Mouse (Mus musculus) myocyte (in vitro differentiated cells): ENCODE data around the gene Fgf7. TPM values are rescaled to one million over a fixed set of nuclear protein-coding genes. Genes with fewer than 3 reads are reported as not detected.

Source experiments
- H3K27me3 ChIP-seq: one replicate; pipeline ENCODE4 v1.6.1; 2011; ENCODE audit not compliant: control insufficient read depth, insufficient read depth, insufficient read length
- H3K36me3 ChIP-seq: one replicate; pipeline ENCODE4 v1.6.1; 2011; ENCODE audit not compliant: control insufficient read depth, insufficient read depth
- H3K4me2 ChIP-seq: one replicate; pipeline ENCODE4 v1.6.1; 2011; ENCODE audit warnings: low read depth, control low read depth
- H3K4me3 ChIP-seq: one replicate; pipeline ENCODE4 v1.5.1; 2011; ENCODE audit warnings: mild to moderate bottlenecking, control low read depth, moderate library complexity
- H3K79me2 ChIP-seq: one replicate; pipeline ENCODE4 v1.6.1; 2011; ENCODE audit not compliant: control insufficient read depth, insufficient read depth
- H3ac ChIP-seq: one replicate; pipeline ENCODE4 v1.6.1; 2011; ENCODE audit not compliant: control insufficient read depth, insufficient read length
- CEBPB ChIP-seq: IDR thresholded peaks from 2 replicates; pipeline ENCODE4 v1.6.1; 2011; ENCODE audit warnings: mild to moderate bottlenecking, moderate library complexity; ENCODE audit not compliant: poor library complexity, insufficient read depth, severe bottlenecking
- E2F4 ChIP-seq: IDR thresholded peaks from one replicate; pipeline ENCODE4 v1.6.1; 2011; ENCODE audit warnings: mild to moderate bottlenecking, control low read depth, moderate library complexity; ENCODE audit not compliant: insufficient read depth
- MAX ChIP-seq: IDR thresholded peaks from one replicate; pipeline ENCODE4 v1.6.1; 2011; ENCODE audit warnings: low read depth, mild to moderate bottlenecking, control low read depth
- MYOD1 ChIP-seq, 3 experiments: IDR thresholded peaks; one replicate each; pipeline ENCODE4 v1.6.1; 2011; ENCODE audit warnings: control low read depth in 2 of 3, low read depth in 2 of 3, mild to moderate bottlenecking in 2 of 3, moderate library complexity in 1 of 3; ENCODE audit not compliant: insufficient read length in 2 of 3, control insufficient read depth in 1 of 3
- MYOG ChIP-seq, 3 experiments: IDR thresholded peaks; one replicate each; pipeline ENCODE4 v1.6.1; 2011; ENCODE audit warnings: control low read depth in 2 of 3, low read depth in 2 of 3, mild to moderate bottlenecking in 2 of 3; ENCODE audit not compliant: insufficient read length in 2 of 3, control insufficient read depth in 1 of 3, insufficient read depth in 1 of 3
- POLR2A ChIP-seq: IDR thresholded peaks from one replicate; pipeline ENCODE4 v1.6.1; 2011; ENCODE audit warnings: low read depth, mild to moderate bottlenecking, control low read depth, moderate library complexity; ENCODE audit not compliant: insufficient read length
- POLR2AphosphoS2 ChIP-seq: IDR thresholded peaks from one replicate; pipeline ENCODE4 v1.6.1; 2011; ENCODE audit warnings: low read depth, control low read depth; ENCODE audit not compliant: insufficient read length
- REST ChIP-seq: IDR thresholded peaks from one replicate; pipeline ENCODE4 v1.6.1; 2011; ENCODE audit warnings: mild to moderate bottlenecking, control low read depth, moderate library complexity; ENCODE audit not compliant: insufficient read depth, insufficient read length
- SRF ChIP-seq: IDR thresholded peaks from one replicate; pipeline ENCODE4 v1.6.1; 2011; ENCODE audit warnings: low read depth; ENCODE audit not compliant: control insufficient read depth, insufficient read length
- TCF12 ChIP-seq: IDR thresholded peaks from one replicate; pipeline ENCODE4 v1.6.1; 2011; ENCODE audit warnings: mild to moderate bottlenecking, control low read depth; ENCODE audit not compliant: poor library complexity, insufficient read depth, severe bottlenecking
- TCF3 ChIP-seq: IDR thresholded peaks from one replicate; pipeline ENCODE4 v1.6.1; 2011; ENCODE audit warnings: low read depth, control low read depth; ENCODE audit not compliant: insufficient read length
- USF1 ChIP-seq: IDR thresholded peaks from one replicate; pipeline ENCODE4 v1.6.1; 2011; ENCODE audit warnings: low read depth, mild to moderate bottlenecking, control low read depth, moderate library complexity
- polyA plus RNA-seq: library from polyadenylated mRNA; unstranded; fragments of >200 nt; fragmentation: generic; extraction: Trizol; gene quantifications from one replicate; pipeline ENCODE4 v1.2.1, GENCODE M21; 2012; ENCODE audit warnings: missing spikeins

The Fgf7 gene
- polyA plus RNA-seq, 1 experiment, result 2.4 TPM

- H3K36me3 ChIP-seq, result no peaks in the 10 kb centered on the region
- no peak overlapping the region for H3K4me2 ChIP-seq
- TF ChIP-seq SRF (no peak), REST (no peak), MAX (no peak), USF1 (no peak), MYOD1 (IDR thresholded peaks at IDR 0.05; ENCODE audit: control insufficient read depth in 1 of 3, insufficient read length in 2 of 3, low read depth in 2 of 3) (no peak), MYOG (IDR thresholded peaks at IDR 0.05; ENCODE audit: control insufficient read depth in 1 of 3, insufficient read depth in 1 of 3, insufficient read length in 2 of 3, low read depth in 2 of 3) (no peak), CEBPB (no peak), TCF12 (no peak), POLR2AphosphoS2 (no peak), E2F4 (no peak), POLR2A (no peak), TCF3 (no peak)
These were observed 56.0 kb downstream of the Fgf7 start for GRCm38 (mm10) chr2:126090432-126090831.

DNA sequence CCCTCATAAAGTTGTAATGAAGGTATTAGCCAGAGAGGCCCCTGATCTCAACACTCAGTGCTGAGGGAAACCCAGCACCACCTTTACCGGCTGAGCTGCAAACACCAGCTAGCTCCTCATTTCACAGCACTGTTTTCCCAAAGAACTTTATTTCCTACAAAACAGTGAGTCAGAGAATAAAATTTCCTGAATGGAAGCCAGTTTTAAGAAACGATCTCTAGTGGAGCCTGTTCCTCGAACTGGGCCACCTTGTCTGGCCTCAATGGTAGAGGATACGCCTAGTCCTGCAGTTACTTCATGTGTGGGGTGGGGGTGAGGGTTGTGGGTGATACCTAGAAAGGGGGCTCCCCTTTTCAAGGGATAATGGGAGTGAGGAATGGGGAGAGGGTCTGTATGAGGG is 60.2 kb downstream of the Fgf7 start:
- H3K79me2 ChIP-seq, result no peaks in the 10 kb centered on the region
- H3K4me2 ChIP-seq, result no peak overlapping the region
- no peak overlapping the region for H3ac ChIP-seq
- TF ChIP-seq SRF (no peak), POLR2AphosphoS2 (no peak), MYOG (IDR thresholded peaks at IDR 0.05; ENCODE audit: control insufficient read depth in 1 of 3, insufficient read depth in 1 of 3, insufficient read length in 2 of 3, low read depth in 2 of 3) (no peak), E2F4 (no peak), TCF12 (no peak), CEBPB (no peak), REST (no peak), MYOD1 (IDR thresholded peaks at IDR 0.05; ENCODE audit: control insufficient read depth in 1 of 3, insufficient read length in 2 of 3, low read depth in 2 of 3) (no peak), MAX (no peak), TCF3 (no peak), POLR2A (no peak), USF1 (no peak)
- H3K36me3 ChIP-seq, result no peaks in the 10 kb centered on the region
- H3K27me3 ChIP-seq, result no peaks in the 10 kb centered on the region
- H3K4me3 ChIP-seq, result no peak overlapping the region

More at GRCm38 (mm10) chr2:126090432-126090831, 56.0 kb downstream of the Fgf7 start:
- H3K27me3 ChIP-seq, result no peaks in the 10 kb centered on the region
- no peaks in the 10 kb centered on the region for H3K79me2 ChIP-seq
- no peak overlapping the region for H3K4me3 ChIP-seq
- no peak overlapping the region for H3ac ChIP-seq

Other genes starting within 250 kb of the Fgf7 start
- gene Galk2, start 175.5 kb upstream of the Fgf7 start, polyA plus RNA-seq, result 17.8 TPM
- 59.0 TPM for gene Cops2, start 175.5 kb upstream of the Fgf7 start, polyA plus RNA-seq
- not detected for gene Fam227b, start 117.3 kb downstream of the Fgf7 start, polyA plus RNA-seq
- gene Dtwd1, start 117.5 kb downstream of the Fgf7 start, polyA plus RNA-seq, result 10.0 TPM
- not detected for gene Gm17555, start 180.4 kb downstream of the Fgf7 start, polyA plus RNA-seq